ENCODE assay signal across 14 mouse cellular contexts in the genomic region with DNA sequence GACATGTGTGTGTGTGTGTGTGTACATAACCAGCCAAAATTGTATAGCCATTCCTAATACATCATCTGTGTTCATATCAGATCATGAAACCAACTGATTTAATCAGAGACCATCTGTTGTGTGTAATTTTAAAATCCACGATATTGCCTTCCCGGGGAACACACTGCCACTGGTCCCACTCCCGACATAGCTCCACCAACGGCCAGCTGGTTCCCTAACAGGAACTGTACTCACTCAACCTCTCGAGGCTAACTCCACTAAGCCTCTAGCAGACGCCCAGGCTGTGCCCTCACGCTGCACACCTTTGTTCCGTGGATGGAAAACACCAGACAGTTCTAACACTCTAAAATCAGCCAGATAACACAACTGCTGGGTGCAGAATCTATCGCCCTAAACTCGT. TPM values are rescaled to one million over a fixed set of nuclear protein-coding genes. Genes with fewer than 3 reads are reported as not detected.
DNase-seq lines count a peak whose midpoint lies in the region.
"Had no signal": no experiment of that assay in that cellular context is flagged by ENCODE, and none has a peak within 500 bp of the region (broad histone marks: within the 10 kb centered on the region; RNA-seq: fewer than 3 reads in every experiment).

No protein-coding gene starts in this region.

- DNase-seq in left cerebral cortex, postnatal 10 days (ENCODE audit: extremely low spot score in 1 of 2, low spot score in 2 of 2): peak; percentile 7 to 23
- no peak for DNase-seq in left cerebral cortex, adult 11 months (ENCODE audit: low spot score)
- peak; percentile 23 for DNase-seq in layer of hippocampus, adult 11-12 months (ENCODE audit: low spot score)
- peak; percentile 28 to 30 for DNase-seq in layer of hippocampus, postnatal 36 days
- DNase-seq in right cerebral cortex, postnatal 36 days (ENCODE audit: low spot score in 2 of 2): peak; percentile 5
- DNase-seq in natural killer cell, adult 2 months (ENCODE audit: low spot score in 2 of 2): no peak
- DNase-seq in gastrocnemius, postnatal 36 days: no peak
- no peak for DNase-seq in ovary, adult 18-20 months (ENCODE audit: low spot score)
- DNase-seq: adrenal gland, postnatal 14 days; cerebellum, adult 8-10 months; gastrocnemius, adult 2 months; heart, adult 18-20 months; thymus, postnatal 14 days had no signal

- intact Hi-C loops in left cerebral cortex, postnatal 10 days (cut with DNase I): no loop called here
- intact Hi-C loops in gastrocnemius, postnatal 36 days (cut with DNase I): no loop called here

RNA-seq across cellular contexts. Expression of gene Steap4, which starts 40.2 kb away (rescaled TPM):
- under 1 TPM; 0.18 to 0.28 TPM for total RNA-seq in left cerebral cortex, postnatal 10 days (2021)
- under 1 TPM; 0.25 to 0.51 TPM for total RNA-seq in layer of hippocampus, postnatal 36 days (2021)
- total RNA-seq in gastrocnemius, postnatal 36 days (2021): 10 to 100 TPM; 16.5 to 19.1 TPM
- total RNA-seq: common myeloid progenitor, adult 5-6 weeks had no signal

RNA-seq across cellular contexts. Expression of gene Sri, which starts 45.4 kb away (rescaled TPM):
- 100 to 1,000 TPM; 124 to 125 TPM for total RNA-seq in left cerebral cortex, postnatal 10 days (2021)
- 100 to 1,000 TPM; 107 to 111 TPM for total RNA-seq in layer of hippocampus, postnatal 36 days (2021)
- total RNA-seq in gastrocnemius, postnatal 36 days (2021): 10 to 100 TPM; 16.8 to 19.0 TPM

Comparison
In these comparisons a context has a peak if more than half of its experiments do, and no peak if none do; other contexts are left out.
1. DNase-seq: peak in left cerebral cortex, postnatal 10 days (2 of 2), layer of hippocampus, adult 11-12 months (single experiment), layer of hippocampus, postnatal 36 days (2 of 2) and right cerebral cortex, postnatal 36 days (2 of 2); none in left cerebral cortex, adult 11 months (single experiment), natural killer cell, adult 2 months (0 of 2), gastrocnemius, postnatal 36 days (0 of 2) and ovary, adult 18-20 months (single experiment).
2. RNA of gene Steap4, which starts 40.2 kb away (total RNA-seq): 16.5 to 19.1 TPM in gastrocnemius, postnatal 36 days; 0.25 to 0.51 TPM in layer of hippocampus, postnatal 36 days and 0.18 to 0.28 TPM in left cerebral cortex, postnatal 10 days; every median in the first group is over 10 times any median in the second.
3. RNA of gene Sri, which starts 45.4 kb away (total RNA-seq): 124 to 125 TPM in left cerebral cortex, postnatal 10 days and 107 to 111 TPM in layer of hippocampus, postnatal 36 days; 16.8 to 19.0 TPM in gastrocnemius, postnatal 36 days; every median in the first group is over 4 times any median in the second.